Mouse (Mus musculus): ENCODE data around the gene Gm36028.

Gm36028 gene

GRCm38 (mm10) chr16:37860213-37860612 lies 733 bp downstream of the Gm36028 start:
- WGBS, result 87% methylated on average over 7 of the region's 7 CpGs

GRCm38 (mm10) chr16:37857495-37857894 lies 3.5 kb downstream of the Gm36028 start:
- 87% methylated on average over 8 of the region's 8 CpGs for WGBS

GRCm38 (mm10) chr16:37856327-37856726 lies 4.6 kb downstream of the Gm36028 start:
- 72% methylated on average over 3 of the region's 3 CpGs for WGBS

- WGBS, result 88% methylated on average over 8 of the region's 8 CpGs
Measured at GRCm38 (mm10) chr16:37855583-37855982, 5.4 kb downstream of the Gm36028 start.

- WGBS, result 66% methylated on average over 5 of the region's 5 CpGs
Measured at GRCm38 (mm10) chr16:37854593-37854992, 6.4 kb downstream of the Gm36028 start.

- 75% methylated on average over 14 of the region's 14 CpGs for WGBS
Measured at GRCm38 (mm10) chr16:37854054-37854453, 6.9 kb downstream of the Gm36028 start.

- WGBS, result 46% methylated on average over 9 of the region's 9 CpGs
Measured at GRCm38 (mm10) chr16:37853279-37853678, 7.7 kb downstream of the Gm36028 start.

- 74% methylated on average over 5 of the region's 5 CpGs for WGBS
Measured at GRCm38 (mm10) chr16:37851366-37851765, 9.6 kb downstream of the Gm36028 start.

GRCm38 (mm10) chr16:37847081-37847480 lies 13.9 kb downstream of the Gm36028 start:
- WGBS, result 81% methylated on average over 3 of the region's 3 CpGs

GRCm38 (mm10) chr16:37845202-37845925 lies 15.6 kb downstream of the Gm36028 start:
- WGBS, result 78% methylated on average over 7 of the region's 7 CpGs

GRCm38 (mm10) chr16:37843740-37844139 lies 17.2 kb downstream of the Gm36028 start:
- 82% methylated on average over 12 of the region's 12 CpGs for WGBS

GRCm38 (mm10) chr16:37842439-37842838 lies 18.5 kb downstream of the Gm36028 start:
- WGBS, result 96% methylated on average over 2 of the region's 2 CpGs

- 78% methylated on average over 3 of the region's 3 CpGs for WGBS
Measured at GRCm38 (mm10) chr16:37837571-37837970, 23.4 kb downstream of the Gm36028 start.

- WGBS, result 55% methylated on average over 7 of the region's 7 CpGs
Measured at GRCm38 (mm10) chr16:37831041-37831440, 29.9 kb downstream of the Gm36028 start.

GRCm38 (mm10) chr16:37826286-37826685 lies 34.7 kb downstream of the Gm36028 start:
- 98% methylated on average over 3 of the region's 3 CpGs for WGBS

GRCm38 (mm10) chr16:37824778-37825505 lies 36.0 kb downstream of the Gm36028 start:
- WGBS, result 56% methylated on average over 12 of the region's 12 CpGs

GRCm38 (mm10) chr16:37823949-37824348 lies 37.0 kb downstream of the Gm36028 start:
- 51% methylated on average over 5 of the region's 5 CpGs for WGBS

- WGBS, result 79% methylated on average over 4 of the region's 4 CpGs
Measured at GRCm38 (mm10) chr16:37817986-37818385, 43.0 kb downstream of the Gm36028 start.

GRCm38 (mm10) chr16:37814383-37814971 lies 46.5 kb downstream of the Gm36028 start:
- 6% methylated on average over 7 of the region's 7 CpGs for WGBS

- WGBS, result 31% methylated on average over 5 of the region's 5 CpGs
Measured at GRCm38 (mm10) chr16:37813691-37814382, 47.1 kb downstream of the Gm36028 start.

GRCm38 (mm10) chr16:37812474-37812886 lies 48.5 kb downstream of the Gm36028 start:
- 27% methylated on average over 9 of the region's 9 CpGs for whole genome bisulfite sequencing

- WGBS, result 79% methylated on average over 8 of the region's 8 CpGs
Measured at GRCm38 (mm10) chr16:37811874-37812273, 49.1 kb downstream of the Gm36028 start.
